Mouse (Mus musculus) Patski (cell line): Measurements from ENCODE around the gene Cdh23. TPM values are rescaled to one million over a fixed set of nuclear protein-coding genes. Genes with fewer than 3 reads are reported as not detected.

Source experiments
- ATAC-seq: fragments of 100-300 bp; one replicate; pipeline ENCODE4 v1.8.0; 2021
- CTCF ChIA-PET: fragments of 350-600 bp; sonication (Branson Sonifier 250); formaldehyde crosslinking; loops from one replicate; lab custom pipeline; 2022; ENCODE audit warnings: inconsistent platforms; lab: Charles Lee
- POLR2A ChIA-PET: fragments of 350-600 bp; sonication (Branson Sonifier 250); formaldehyde crosslinking; loops from one replicate; lab custom pipeline; 2022; ENCODE audit warnings: antibody characterized with exemption, inconsistent platforms; lab: Charles Lee
- DNase-seq: peaks from one replicate; pipeline ENCODE4 v3.0.0-alpha.2; 2011; ENCODE audit warnings: low read depth, low spot score
- H3K27me3 ChIP-seq: fragments of 371-371 bp; one replicate; pipeline ENCODE4 v1.5.1; 2021
- CTCF ChIP-seq: fragments of 100-300 bp; IDR thresholded peaks from one replicate; pipeline ENCODE4 v1.5.1; 2021
- in situ Hi-C: fragments of 300-500 bp; cut with MboI; formaldehyde crosslinking; loops from 3 replicates; pipeline ENCODE4 v1.11.1; 2018; ENCODE audit warnings: low pct_unique_long_range_greater_than_20kb, mixed read lengths
- polyA plus RNA-seq: library from polyadenylated mRNA; unstranded; gene quantifications from one replicate; pipeline ENCODE4 v1.2.3, GENCODE M21; 2021

Gene Cdh23
- polyA plus RNA-seq, 1 experiment from 2014 or later = 0.19 TPM

DNA sequence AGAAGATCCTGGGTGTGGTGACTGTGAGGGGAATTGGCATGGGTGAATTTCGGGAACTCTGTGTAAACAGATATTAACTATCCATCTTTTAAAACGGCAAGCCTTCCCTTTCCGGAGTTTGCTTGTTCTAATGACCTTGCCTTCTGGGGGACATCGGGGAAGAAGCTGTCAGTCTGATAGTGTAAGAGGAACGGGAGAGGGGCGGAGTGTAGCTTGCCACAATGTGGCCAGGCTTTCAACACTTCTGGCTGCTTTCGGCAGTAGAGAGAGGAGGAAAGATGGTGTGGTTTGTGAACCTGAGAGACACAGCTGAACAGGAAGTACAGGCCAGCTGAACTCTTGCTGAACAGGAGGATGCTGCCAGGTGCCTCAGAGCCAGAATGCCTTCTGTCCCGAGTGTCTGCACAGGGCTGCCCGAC lies 306.8 kb downstream of the Cdh23 start:
- POLR2A ChIA-PET = interaction anchor here (0.6 kb wide), 1 partner anchor 329 kb away, joined by 3 read pairs; no protein-coding TSS in a partner anchor
- no peak for TF ChIP-seq CTCF
- no peak for ATAC-seq
- DNase-seq = no peak
- in situ Hi-C loops = no loop called here
- CTCF ChIA-PET = no interaction called here
- no peaks in the 10 kb centered on the region for H3K27me3 ChIP-seq

DNA sequence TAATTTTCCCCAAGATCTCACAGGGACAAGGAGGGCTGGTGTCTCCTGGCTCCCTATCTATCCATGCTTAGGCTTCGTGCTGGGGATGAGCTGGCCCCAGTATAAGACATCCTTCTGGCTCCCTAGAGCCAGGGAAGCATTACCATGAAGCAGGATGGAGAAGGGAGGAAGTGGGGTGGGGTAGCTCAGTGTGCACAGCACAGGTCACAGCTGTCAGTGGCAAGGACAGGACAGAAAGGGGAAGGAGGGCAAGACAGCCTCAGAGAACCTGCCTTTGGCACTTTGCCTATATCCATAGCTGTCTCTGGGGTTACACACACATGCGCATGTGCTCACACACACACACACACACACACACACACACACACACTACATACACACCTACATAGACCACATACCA lies 308.0 kb downstream of the Cdh23 start:
- ChIA-PET POLR2A (no interaction called here), CTCF (no interaction called here)
- ATAC-seq (no peak), DNase-seq (no peak)
- in situ Hi-C loops = no loop called here
- no peak for TF ChIP-seq CTCF
- H3K27me3 ChIP-seq = no peaks in the 10 kb centered on the region

DNA sequence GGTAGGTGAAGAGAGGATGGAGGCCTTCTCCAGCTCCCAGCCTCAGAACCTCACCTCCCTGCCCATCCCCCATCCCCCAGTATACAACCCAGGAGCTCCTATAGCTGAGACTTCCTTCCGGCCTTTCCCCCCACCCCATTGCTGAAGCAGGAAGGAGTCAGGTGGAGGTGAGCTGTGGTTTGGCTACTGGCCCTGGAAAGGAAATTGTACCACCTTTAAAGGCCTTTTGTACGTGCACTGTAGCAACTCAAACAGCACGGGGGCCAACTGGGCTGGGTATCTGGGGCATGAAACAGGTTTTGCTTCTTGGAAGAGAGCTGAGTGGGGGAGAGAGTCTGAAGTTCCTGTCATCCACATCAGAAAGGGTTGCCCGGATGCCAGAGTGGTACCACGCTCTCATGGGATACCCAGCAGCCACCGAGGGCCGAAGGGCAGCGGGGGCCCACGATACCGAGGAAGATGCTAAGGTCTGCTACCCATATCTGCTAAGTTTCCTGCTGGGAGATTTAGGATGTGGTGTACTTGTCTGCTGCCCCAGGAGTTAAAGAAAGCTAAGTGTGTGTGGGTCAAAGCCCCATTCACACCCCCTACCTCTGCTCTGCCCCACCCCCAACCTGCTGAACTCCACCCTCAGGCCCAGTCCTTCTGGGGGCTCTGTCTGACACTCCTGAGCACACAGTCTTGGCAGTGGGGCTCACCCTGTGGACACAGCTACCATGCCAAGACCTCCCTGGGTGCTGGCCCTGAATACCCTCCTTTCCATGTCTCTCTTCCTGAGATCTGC lies 315.0 kb downstream of the Cdh23 start:
- POLR2A ChIA-PET = no interaction called here
- in situ Hi-C loops = no loop called here
- ATAC-seq (no peak), DNase-seq (no peak)
- TF ChIP-seq CTCF = no peak
- CTCF ChIA-PET = no interaction called here
- H3K27me3 ChIP-seq = no peaks in the 10 kb centered on the region

DNA sequence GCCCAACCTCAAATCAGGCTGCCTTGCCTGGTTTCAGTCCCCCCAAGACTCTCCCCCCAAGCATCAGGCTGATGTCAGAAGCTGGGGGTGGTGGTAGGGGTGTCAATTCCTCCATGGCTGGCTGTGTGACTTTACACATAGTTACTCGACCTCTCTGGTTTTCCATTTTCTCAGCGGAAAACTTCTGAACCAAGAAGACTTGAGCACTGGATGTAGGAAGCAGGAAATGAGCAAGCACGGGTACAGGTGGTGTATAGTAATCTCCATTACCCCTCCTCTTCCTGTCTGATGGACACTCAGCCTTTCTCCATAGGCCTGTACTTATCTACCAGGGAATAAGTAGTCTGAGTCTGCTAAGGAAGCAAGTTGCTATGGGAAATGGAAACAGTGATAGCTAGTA lies 316.1 kb downstream of the Cdh23 start:
- ATAC-seq (no peak), DNase-seq (no peak)
- ChIA-PET POLR2A (interaction anchor here (0.6 kb wide), 1 partner anchor 10 kb away, joined by 3 read pairs; no protein-coding TSS in a partner anchor), CTCF (interaction anchor here (1.3 to 1.7 kb wide), 2 partner anchors 9 to 12 kb away, joined by 3 to 4 read pairs; no protein-coding TSS in a partner anchor)
- TF ChIP-seq CTCF = no peak
- no peaks in the 10 kb centered on the region for H3K27me3 ChIP-seq
- in situ Hi-C loops = no loop called here

DNA sequence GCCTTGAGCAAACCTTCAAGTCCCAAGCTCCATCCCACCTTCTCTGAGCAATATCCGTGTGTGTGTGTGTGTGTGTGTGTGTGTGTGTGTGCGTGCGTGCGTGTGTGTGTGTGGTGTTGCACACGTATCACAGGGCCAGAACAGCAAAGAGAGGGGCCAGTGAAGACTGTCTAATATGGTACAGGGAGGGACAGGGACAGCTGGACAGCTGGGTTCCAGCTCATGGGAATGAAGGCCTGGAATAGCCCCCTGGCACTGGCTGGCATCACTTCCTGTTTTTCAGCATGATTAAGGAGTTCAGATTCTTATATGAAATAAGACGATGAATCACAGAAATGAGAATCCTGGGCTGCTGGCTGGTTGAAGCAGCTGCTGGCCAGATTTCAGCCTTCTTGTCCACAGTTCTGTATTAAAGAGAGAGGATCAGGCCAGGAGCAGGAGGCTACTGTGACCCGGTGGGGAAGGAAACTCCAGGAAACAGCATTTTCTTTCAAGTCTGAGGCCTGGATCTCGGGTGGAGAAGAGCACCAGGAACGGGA lies 316.8 kb downstream of the Cdh23 start:
- TF ChIP-seq CTCF = no peak
- DNase-seq = no peak
- ATAC-seq = no peak
- no peaks in the 10 kb centered on the region for H3K27me3 ChIP-seq
- ChIA-PET CTCF (interaction anchor here (1.3 to 1.7 kb wide), 2 partner anchors 9 to 11 kb away, joined by 3 to 4 read pairs; no protein-coding TSS in a partner anchor), POLR2A (interaction anchor here (0.8 kb wide), 1 partner anchor 16 kb away, joined by 3 read pairs; no protein-coding TSS in a partner anchor)
- in situ Hi-C loops = no loop called here

DNA sequence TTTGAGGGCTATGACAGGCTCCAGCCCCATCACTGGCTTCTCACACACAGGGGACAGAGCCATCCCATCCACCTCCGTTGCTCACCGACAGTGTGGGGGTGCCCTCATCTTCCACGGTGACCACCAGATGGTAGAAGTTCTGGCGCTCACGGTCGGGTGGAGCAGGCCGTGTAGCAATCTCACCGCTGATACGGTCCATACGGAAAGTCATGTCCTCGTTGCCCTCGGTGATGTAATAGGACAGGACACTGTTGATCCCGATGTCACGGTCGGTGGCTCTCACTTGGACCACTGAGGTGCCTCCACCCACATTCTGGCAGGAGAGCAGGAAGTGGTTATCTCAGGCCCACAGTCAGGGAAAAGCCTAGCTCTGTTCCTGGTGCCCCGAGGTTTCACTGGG lies 319.6 kb downstream of the Cdh23 start:
- TF ChIP-seq CTCF = no peak
- in situ Hi-C loops = no loop called here
- DNase-seq (no peak), ATAC-seq (no peak)
- POLR2A ChIA-PET = no interaction called here
- no peaks in the 10 kb centered on the region for H3K27me3 ChIP-seq
- CTCF ChIA-PET = no interaction called here

DNA sequence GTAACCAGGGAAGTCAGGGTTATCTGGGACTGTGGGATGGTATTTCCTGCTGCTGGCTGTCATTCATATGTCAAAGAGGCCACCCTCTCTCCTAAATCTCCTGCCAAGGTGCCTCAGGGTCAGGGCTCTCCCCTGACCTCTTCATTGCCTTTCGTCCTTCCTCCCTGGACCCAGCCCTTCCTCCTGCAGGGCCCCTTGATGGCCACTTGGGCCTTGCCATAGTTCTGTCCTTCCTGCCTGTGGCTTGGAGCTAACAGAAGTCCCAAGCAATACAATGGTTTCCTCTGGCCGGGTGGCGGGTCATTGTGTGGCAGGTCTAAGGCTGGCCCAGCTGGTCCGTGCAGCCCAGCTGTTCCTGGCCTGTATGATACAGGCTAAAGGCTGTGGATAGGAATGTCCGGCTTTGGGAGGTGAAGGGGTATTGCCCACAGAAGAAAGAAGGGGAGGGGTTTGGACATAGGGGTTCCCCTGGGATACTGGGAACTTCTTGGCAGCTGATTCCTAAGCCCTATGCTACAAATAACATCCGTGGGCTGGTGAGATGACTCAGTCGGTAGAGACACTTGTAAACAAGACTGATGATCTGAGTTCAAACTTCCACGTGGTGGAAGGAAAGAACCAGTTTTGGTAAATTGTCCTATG lies 322.2 kb downstream of the Cdh23 start:
- H3K27me3 ChIP-seq = no peaks in the 10 kb centered on the region
- ATAC-seq (no peak), DNase-seq (peak; percentile 12)
- in situ Hi-C loops = no loop called here
- TF ChIP-seq CTCF = no peak
- POLR2A ChIA-PET = no interaction called here
- CTCF ChIA-PET = no interaction called here

DNA sequence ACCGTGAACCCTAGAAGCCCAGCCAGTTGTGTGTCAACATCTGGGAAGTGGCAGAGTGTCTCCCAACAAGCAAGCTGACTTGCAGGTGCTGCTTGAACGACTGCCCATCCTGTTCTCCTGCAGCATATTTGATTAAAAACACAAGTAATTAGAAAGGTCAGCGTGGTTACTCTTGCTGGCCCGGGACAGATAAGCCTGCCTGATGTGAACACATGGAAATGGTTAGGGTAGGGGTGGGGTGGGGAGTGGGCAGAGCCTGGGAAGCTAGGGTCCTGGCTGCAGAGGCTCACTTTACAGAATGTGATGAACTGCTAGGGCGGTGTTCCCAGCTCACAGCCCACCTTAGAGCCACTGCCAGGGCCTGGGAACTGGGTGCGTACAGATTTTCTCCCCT lies 322.8 kb downstream of the Cdh23 start:
- ChIA-PET CTCF (no interaction called here), POLR2A (no interaction called here)
- no peak for ATAC-seq
- no peaks in the 10 kb centered on the region for H3K27me3 ChIP-seq
- TF ChIP-seq CTCF = no peak
- no peak for DNase-seq
- in situ Hi-C loops = no loop called here

DNA sequence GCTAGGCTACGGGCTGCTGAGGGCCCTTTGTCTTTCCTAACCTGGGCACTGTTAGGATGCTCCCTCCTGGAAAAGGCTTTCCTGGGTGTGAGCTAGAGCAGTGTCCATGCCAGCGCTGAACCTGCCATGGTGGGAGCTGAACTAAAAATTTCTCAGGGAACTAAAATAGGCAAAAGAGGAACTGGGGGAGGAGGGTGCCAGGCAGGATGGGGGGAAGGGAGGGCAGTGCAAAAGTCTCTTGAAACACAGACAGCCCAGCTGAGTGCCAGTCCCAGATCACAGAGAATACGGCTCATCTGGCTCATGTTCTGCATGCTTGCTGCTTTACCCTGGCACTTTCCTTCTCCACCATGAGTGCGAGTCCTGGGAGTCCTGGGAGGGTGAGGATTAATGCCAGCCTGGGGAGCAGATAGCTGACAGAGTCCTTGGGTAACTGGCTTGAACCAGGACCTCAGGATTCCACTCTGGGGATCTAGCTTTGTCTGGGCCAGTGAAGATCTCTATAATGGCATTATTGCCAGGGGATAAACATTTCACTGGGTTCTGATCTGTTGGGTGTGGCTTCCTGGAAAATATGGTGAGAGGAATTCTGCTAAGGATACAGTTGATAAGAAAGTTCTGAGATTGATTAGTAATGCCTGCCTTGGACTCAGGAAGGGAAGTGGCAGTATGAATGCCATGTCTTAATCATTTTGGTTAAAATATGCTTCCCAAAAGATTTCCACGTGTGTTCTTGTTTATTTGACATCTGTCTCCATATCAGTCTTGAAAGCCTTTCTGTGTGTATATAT lies 324.5 kb downstream of the Cdh23 start:
- POLR2A ChIA-PET = interaction anchor here (0.7 kb wide), 1 partner anchor 77 kb away, joined by 3 read pairs; no protein-coding TSS in a partner anchor
- DNase-seq (no peak), ATAC-seq (no peak)
- TF ChIP-seq CTCF = no peak
- CTCF ChIA-PET = interaction anchor here (1.4 kb wide), 1 partner anchor 15 kb away, joined by 3 read pairs; no protein-coding TSS in a partner anchor
- H3K27me3 ChIP-seq = no peaks in the 10 kb centered on the region
- in situ Hi-C loops = no loop called here

DNA sequence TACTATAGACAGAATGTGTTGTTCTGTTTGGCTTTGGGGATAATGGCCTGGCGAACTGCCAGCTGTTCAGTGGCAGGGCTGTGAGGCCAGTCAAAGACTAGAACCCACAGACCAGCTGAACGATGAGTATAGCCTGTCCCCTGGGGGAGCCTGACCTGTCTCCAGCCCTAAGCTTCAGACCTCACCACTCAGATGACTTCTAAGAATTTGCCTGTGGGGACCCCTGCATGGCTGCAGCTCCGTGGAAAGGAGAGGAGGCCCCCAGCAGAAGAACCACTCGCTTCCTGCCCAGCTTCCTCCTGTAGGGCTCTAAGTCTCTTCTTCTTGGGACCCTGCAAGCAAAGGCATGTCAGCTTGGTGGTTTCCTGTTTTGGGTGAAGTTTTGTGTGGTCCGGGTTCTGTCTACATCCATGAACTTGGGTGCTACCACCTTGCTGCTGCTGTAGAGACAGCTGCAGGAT lies 325.7 kb downstream of the Cdh23 start:
- TF ChIP-seq CTCF = no peak
- no peak for ATAC-seq
- CTCF ChIA-PET = interaction anchor here (0.9 to 1.4 kb wide), 2 partner anchors 9 to 14 kb away, joined by 3 to 4 read pairs; no protein-coding TSS in a partner anchor
- H3K27me3 ChIP-seq = no peaks in the 10 kb centered on the region
- POLR2A ChIA-PET = no interaction called here
- DNase-seq = no peak
- in situ Hi-C loops = no loop called here
